Mouse (Mus musculus) liver, postnatal 0 days (tissue): Measurements from ENCODE around the gene Lancl2.

Source experiments
- CTCF ChIP-seq: sonication (generic); IDR thresholded peaks from 2 replicates; pipeline ENCODE4 v1.5.1; 2016; ENCODE audit warnings: antibody characterized with exemption, low read depth
- EP300 ChIP-seq: IDR thresholded peaks from 2 replicates; pipeline ENCODE4 v1.6.1; 2016; ENCODE audit warnings: antibody characterized with exemption, low read depth, mild to moderate bottlenecking

- TF ChIP-seq CTCF (peak; percentile 32), EP300 (no peak)
These were observed 9.4 kb downstream of the Lancl2 start for GRCm38 (mm10) chr6:57711726-57712125.
